Mouse (Mus musculus): ENCODE measurements around the gene Nid2.

The Nid2 gene

GRCm38 (mm10) chr14:19744876-19745275 lies 6.2 kb upstream of the Nid2 start:
- no peak for DNase-seq (ENCODE audit: low read depth, low spot score)

- DNase-seq (ENCODE audit: low read depth, low spot score) = peak; percentile 47
These were observed 4.8 kb upstream of the Nid2 start for GRCm38 (mm10) chr14:19746232-19746631.

GRCm38 (mm10) chr14:19746731-19747130 lies 4.3 kb upstream of the Nid2 start:
- peak; percentile 76 for DNase-seq (ENCODE audit: low read depth, low spot score)

- peak; percentile 96 for DNase-seq (ENCODE audit: low read depth, low spot score)
These were observed 1.3 kb upstream of the Nid2 start for GRCm38 (mm10) chr14:19749743-19750142.

- peak; percentile 96 for DNase-seq (ENCODE audit: low read depth, low spot score)
These were observed 547 bp upstream of the Nid2 start for GRCm38 (mm10) chr14:19750411-19751024.

GRCm38 (mm10) chr14:19752276-19752675 lies 1.2 kb downstream of the Nid2 start:
- DNase-seq (ENCODE audit: low read depth, low spot score) = peak; percentile 63

- DNase-seq (ENCODE audit: low read depth, low spot score) = no peak
These were observed 8.5 kb downstream of the Nid2 start for GRCm38 (mm10) chr14:19759277-19760193.

GRCm38 (mm10) chr14:19760721-19761120 lies 9.7 kb downstream of the Nid2 start:
- no peak for DNase-seq (ENCODE audit: low read depth, low spot score)

- DNase-seq (ENCODE audit: low read depth, low spot score) = peak; percentile 79
These were observed 10.9 kb downstream of the Nid2 start for GRCm38 (mm10) chr14:19762014-19762413.

GRCm38 (mm10) chr14:19763527-19763926 lies 12.5 kb downstream of the Nid2 start:
- DNase-seq (ENCODE audit: low read depth, low spot score) = no peak

GRCm38 (mm10) chr14:19764331-19764730 lies 13.3 kb downstream of the Nid2 start:
- DNase-seq (ENCODE audit: low read depth, low spot score) = no peak

- DNase-seq (ENCODE audit: low read depth, low spot score) = no peak
These were observed 14.7 kb downstream of the Nid2 start for GRCm38 (mm10) chr14:19765539-19766379.

GRCm38 (mm10) chr14:19766380-19766649 lies 15.2 kb downstream of the Nid2 start:
- no peak for DNase-seq (ENCODE audit: low read depth, low spot score)

- peak; percentile 38 for DNase-seq (ENCODE audit: low read depth, low spot score)
These were observed 17.6 kb downstream of the Nid2 start for GRCm38 (mm10) chr14:19768648-19769047.

- no peak for DNase-seq (ENCODE audit: low read depth, low spot score)
These were observed 18.6 kb downstream of the Nid2 start for GRCm38 (mm10) chr14:19769441-19770200.

GRCm38 (mm10) chr14:19771173-19771572 lies 20.1 kb downstream of the Nid2 start:
- DNase-seq (ENCODE audit: low read depth, low spot score) = no peak

- peak; percentile 48 for DNase-seq (ENCODE audit: low read depth, low spot score)
These were observed 23.1 kb downstream of the Nid2 start for GRCm38 (mm10) chr14:19774036-19774628.

GRCm38 (mm10) chr14:19775491-19775890 lies 24.4 kb downstream of the Nid2 start:
- no peak for DNase-seq (ENCODE audit: low read depth, low spot score)

GRCm38 (mm10) chr14:19776179-19776578 lies 25.1 kb downstream of the Nid2 start:
- DNase-seq (ENCODE audit: low read depth, low spot score) = peak; percentile 70

GRCm38 (mm10) chr14:19776890-19777289 lies 25.8 kb downstream of the Nid2 start:
- DNase-seq (ENCODE audit: low read depth, low spot score) = peak; percentile 88

- no peak for DNase-seq (ENCODE audit: low read depth, low spot score)
These were observed 26.3 kb downstream of the Nid2 start for GRCm38 (mm10) chr14:19777365-19777764.

Data from R1 (cell line).